In the genomic region with DNA sequence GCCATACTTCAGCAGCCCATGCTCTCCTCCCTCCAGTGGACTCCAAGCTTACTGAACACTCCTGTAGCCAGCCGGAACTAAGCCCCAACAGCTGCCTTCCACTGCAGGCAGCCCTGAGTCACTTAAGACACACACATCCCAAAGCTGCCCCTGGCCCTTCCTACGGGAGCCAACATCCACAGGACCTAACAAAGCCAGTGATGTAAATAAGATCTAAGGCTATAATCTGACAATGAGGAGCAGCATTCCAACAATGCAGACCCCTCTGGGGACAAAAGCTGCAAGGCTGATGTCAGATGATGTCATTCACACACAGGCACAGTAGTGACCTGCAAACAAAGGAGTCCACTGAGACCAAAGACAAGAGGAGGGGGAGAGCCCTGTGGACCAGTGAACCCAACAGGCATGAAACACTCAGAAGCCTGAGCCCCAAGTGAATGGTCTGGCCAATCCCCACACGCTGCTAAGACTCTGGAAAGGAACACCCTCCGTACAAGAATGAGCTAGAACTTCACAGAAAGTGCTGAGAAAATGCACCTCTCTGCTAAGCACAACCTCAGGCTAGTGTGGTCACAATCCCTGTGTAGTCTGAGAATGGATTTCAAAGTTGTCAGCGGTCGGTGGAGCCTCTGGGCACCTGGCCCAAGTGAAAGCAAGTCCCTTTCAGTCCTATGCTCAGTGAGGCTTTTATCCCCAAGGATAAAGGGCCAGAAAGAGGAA, we compare ENCODE assay signal across 14 mouse cellular contexts. TPM values are rescaled to one million over a fixed set of nuclear protein-coding genes. Genes with fewer than 3 reads are reported as not detected.
A peak's percentile ranks its signal among the peaks of the same experiment; 100 is the strongest.
DNase-seq lines count a peak whose midpoint lies in the region; ATAC-seq and TF ChIP-seq lines count a peak whose summit lies in the region.
"Had no signal": no experiment of that assay in that cellular context is flagged by ENCODE, and none has a peak within 500 bp of the region (broad histone marks: within the 10 kb centered on the region; RNA-seq: fewer than 3 reads in every experiment).

No protein-coding gene starts in this region.

- H3K4me3 ChIP-seq in gastrocnemius, adult 2 months = no peak overlapping the region
- no peak overlapping the region for H3K4me3 ChIP-seq in cortical plate, adult 2 months (ENCODE audit: insufficient read depth, low read length)
- 0 out of 2 replicates have a peak overlapping the region, but pooled peaks have one; percentile 18 for H3K4me3 ChIP-seq in hindbrain, embryonic 10.5 days
- no peak overlapping the region for H3K4me3 ChIP-seq in midbrain, embryonic 14.5 days (replicated peaks; ENCODE audit: low read depth, low read length)
- H3K4me3 ChIP-seq: kidney, embryonic 15.5 days had no signal

- no peak for TF ChIP-seq CTCF in gastrocnemius, adult 2 months (IDR thresholded peaks at IDR 0.05)
- no peak for TF ChIP-seq CTCF in cortical plate, adult 2 months (IDR thresholded peaks at IDR 0.05; ENCODE audit: extremely low read depth, insufficient read depth, low read length)

- H3K27me3 ChIP-seq in hindbrain, embryonic 10.5 days (ENCODE audit: insufficient read depth, poor library complexity, severe bottlenecking) = no peaks in the 10 kb centered on the region
- no peaks in the 10 kb centered on the region for H3K27me3 ChIP-seq in midbrain, embryonic 14.5 days (ENCODE audit: control insufficient read depth, insufficient read depth, low read length)
- H3K27me3 ChIP-seq: kidney, embryonic 15.5 days had no signal

- no peak overlapping the region for H3K27ac ChIP-seq in gastrocnemius, adult 2 months
- H3K27ac ChIP-seq in cortical plate, adult 2 months (ENCODE audit: insufficient read depth, low read length) = peak overlapping the region; percentile 32; the same call in 1 of the 2 replicates
- peak overlapping the region; percentile 84 for H3K27ac ChIP-seq in hindbrain, embryonic 10.5 days
- H3K27ac ChIP-seq in midbrain, embryonic 14.5 days (replicated peaks; ENCODE audit: low read depth, low read length) = peak overlapping the region; percentile 43
- H3K27ac ChIP-seq: kidney, embryonic 15.5 days had no signal

- no peak overlapping the region for H3K4me2 ChIP-seq in midbrain, embryonic 14.5 days (ENCODE audit: low read length)
- H3K4me2 ChIP-seq: kidney, embryonic 15.5 days had no signal

- H3K36me3 ChIP-seq in hindbrain, embryonic 10.5 days = peaks cover 78% of the 10 kb centered on the region
- H3K36me3 ChIP-seq in midbrain, embryonic 14.5 days (ENCODE audit: control insufficient read depth, insufficient read depth, low read length) = peaks cover 59% of the 10 kb centered on the region

- peak; percentile 19 for DNase-seq in gastrocnemius, adult 2 months
- DNase-seq in gastrocnemius, postnatal 4 days (ENCODE audit: low spot score in 2 of 2) = no peak
- peak; percentile 67 for DNase-seq in hindbrain, embryonic 10.5 days (ENCODE audit: low spot score)
- peak; percentile 57 for DNase-seq in midbrain, embryonic 14.5 days
- DNase-seq in ovary, postnatal 36 days (ENCODE audit: low spot score) = no peak
- no peak for DNase-seq in cerebellum, adult 11-12 months
- DNase-seq: adrenal gland, postnatal 10 days; cerebellum, postnatal 10 days; gastrocnemius, postnatal 25 days; liver had no signal

- TF ChIP-seq POLR2A in cortical plate, adult 2 months (IDR thresholded peaks at IDR 0.05; ENCODE audit: extremely low read depth, insufficient read depth, low read length) = no peak

- intact Hi-C loops in gastrocnemius, adult 2 months (cut with DNase I) = no loop called here

- ATAC-seq in midbrain, embryonic 14.5 days (ENCODE audit: low FRiP score, low TSS enrichment) = peak; percentile 63
- no peak for ATAC-seq in inflammation-experienced regulatory T-cells, adult 6 months

- H3K9ac ChIP-seq in midbrain, embryonic 14.5 days (replicated peaks; ENCODE audit: low read length) = no peak overlapping the region
- H3K9ac ChIP-seq: kidney, embryonic 15.5 days had no signal

- H3K9me3 ChIP-seq in hindbrain, embryonic 10.5 days = no peaks in the 10 kb centered on the region
- H3K9me3 ChIP-seq in midbrain, embryonic 14.5 days (ENCODE audit: control insufficient read depth, low read length) = no peaks in the 10 kb centered on the region
- H3K9me3 ChIP-seq: kidney, embryonic 15.5 days had no signal

- 43% methylated on average over 6 of the region's 6 CpGs for WGBS in hindbrain, embryonic 10.5 days
- WGBS in midbrain, embryonic 14.5 days = 12% methylated on average over 6 of the region's 6 CpGs

- no peaks in the 10 kb centered on the region for H3K4me1 ChIP-seq in cortical plate, adult 2 months (ENCODE audit: control insufficient read depth, insufficient read depth, low read length)
- H3K4me1 ChIP-seq in hindbrain, embryonic 10.5 days (replicated peaks) = peaks cover 36% of the 10 kb centered on the region
- peaks cover 16% of the 10 kb centered on the region for H3K4me1 ChIP-seq in midbrain, embryonic 14.5 days (ENCODE audit: control insufficient read depth, insufficient read depth, low read length)

RNA-seq across cellular contexts. Expression of a gene that starts 9.4 kb away (rescaled TPM):
- total RNA-seq in gastrocnemius, adult 2 months (2021) = 1 to 10 TPM; 2.8 to 3.7 TPM
- 1 to 10 TPM; 7.9 TPM for total RNA-seq in gastrocnemius, postnatal 4 days (2021)
- 6.4 and 6.5 TPM in 2 replicates for polyA plus RNA-seq in cortical plate, adult 2 months (2012; rRNA removed)
- polyA plus RNA-seq in hindbrain, embryonic 10.5 days (2016; fragmentation: Nextera tagmentation; extraction: Ambion mirVana) = 17.9 and 18.4 TPM in 2 replicates
- polyA plus RNA-seq in midbrain, embryonic 14.5 days (2014; fragmentation: Nextera tagmentation; extraction: Ambion mirVana) = 6.1 and 8.7 TPM in 2 replicates
- polyA plus RNA-seq in inflammation-experienced regulatory T-cells, adult 6 months (2017; shearing (Covaris generic)) = 1 to 10 TPM; 5.7 to 6.7 (median 6.5) TPM

RNA-seq across cellular contexts. Expression of a gene that starts 23.4 kb away (rescaled TPM):
- 1 to 10 TPM; 5.2 to 8.0 TPM for total RNA-seq in gastrocnemius, adult 2 months (2021)
- 10 to 100 TPM; 17.5 to 18.7 TPM for total RNA-seq in gastrocnemius, postnatal 4 days (2021)
- polyA plus RNA-seq in cortical plate, adult 2 months (2012; rRNA removed) = 31.2 and 31.8 TPM in 2 replicates
- polyA plus RNA-seq in hindbrain, embryonic 10.5 days (2016; fragmentation: Nextera tagmentation; extraction: Ambion mirVana) = 13.5 and 14.3 TPM in 2 replicates
- polyA plus RNA-seq in midbrain, embryonic 14.5 days (2014; fragmentation: Nextera tagmentation; extraction: Ambion mirVana) = 14.8 and 17.5 TPM in 2 replicates
- 10 to 100 TPM; 15.2 to 23.5 (median 19.1) TPM for polyA plus RNA-seq in inflammation-experienced regulatory T-cells, adult 6 months (2017; shearing (Covaris generic))

RNA-seq across cellular contexts. Expression of a gene that starts 24.3 kb away (rescaled TPM):
- 10 to 100 TPM; 26.4 to 32.9 TPM for total RNA-seq in gastrocnemius, adult 2 months (2021)
- total RNA-seq in gastrocnemius, postnatal 4 days (2021) = 1 to 10 TPM; 8.6 to 9.7 TPM
- 1.8 and 2.7 TPM in 2 replicates for polyA plus RNA-seq in cortical plate, adult 2 months (2012; rRNA removed)
- polyA plus RNA-seq in hindbrain, embryonic 10.5 days (2016; fragmentation: Nextera tagmentation; extraction: Ambion mirVana) = 1.6 and 1.9 TPM in 2 replicates
- polyA plus RNA-seq in midbrain, embryonic 14.5 days (2014; fragmentation: Nextera tagmentation; extraction: Ambion mirVana) = 0.70 and 1.1 TPM in 2 replicates
- polyA plus RNA-seq in inflammation-experienced regulatory T-cells, adult 6 months (2017; shearing (Covaris generic)) = 10 to 100 TPM; 16.8 to 30.9 (median 17.3) TPM

RNA-seq across cellular contexts. Expression of a gene that starts 32.7 kb away (rescaled TPM):
- not detected for total RNA-seq in gastrocnemius, adult 2 months (2021)
- total RNA-seq in gastrocnemius, postnatal 4 days (2021) = not detected
- polyA plus RNA-seq in cortical plate, adult 2 months (2012; rRNA removed) = not detected in 2 replicates
- polyA plus RNA-seq in hindbrain, embryonic 10.5 days (2016; fragmentation: Nextera tagmentation; extraction: Ambion mirVana) = not detected in 2 replicates
- not detected in 2 replicates for polyA plus RNA-seq in midbrain, embryonic 14.5 days (2014; fragmentation: Nextera tagmentation; extraction: Ambion mirVana)
- polyA plus RNA-seq in inflammation-experienced regulatory T-cells, adult 6 months (2017; shearing (Covaris generic)) = not detected
- total RNA-seq: adrenal gland, postnatal 10 days; gastrocnemius, postnatal 25 days had no signal
- polyA plus RNA-seq: kidney, embryonic 15.5 days; stomach, embryonic 16.5 days had no signal

Comparison
In these comparisons a context has a peak if more than half of its experiments do, and no peak if none do; other contexts are left out.
1. DNase-seq: peak in gastrocnemius, adult 2 months (single experiment), hindbrain, embryonic 10.5 days (single experiment) and midbrain, embryonic 14.5 days (single experiment); none in gastrocnemius, postnatal 4 days (0 of 2), ovary, postnatal 36 days (single experiment) and cerebellum, adult 11-12 months (single experiment).